Mouse (Mus musculus): Measurements from ENCODE around the gene Arhgap32.
A peak's percentile ranks its signal among the peaks of the same experiment; 100 is the strongest.
"Not testable (repeated sequence)": the region's sequence is repeated elsewhere in the genome, so short reads cannot be mapped to it uniquely, and the experiment has no call there.

Arhgap32 gene

DNA sequence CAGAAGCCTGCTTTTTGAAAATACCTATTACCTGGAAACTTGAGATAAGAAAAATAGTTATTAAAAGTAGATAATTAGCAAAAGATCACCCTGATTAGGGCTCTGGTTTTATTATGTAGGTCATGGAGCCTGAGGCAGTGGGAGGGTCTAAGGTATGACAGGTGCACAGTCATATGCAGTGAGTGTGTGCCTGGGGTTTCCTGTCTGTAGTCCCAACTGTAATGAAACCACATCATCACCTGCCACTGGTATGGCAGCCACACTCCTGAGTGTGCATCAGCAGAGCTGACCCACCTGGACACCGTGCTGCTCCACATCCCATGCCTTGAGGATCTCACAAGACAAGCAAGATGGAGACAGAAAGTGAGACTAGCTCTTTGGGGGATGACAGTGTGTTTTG is at the start of gene Arhgap32:
TSS of gene Arhgap32 (plus strand) at position 351 of the 400 bp plus-strand sequence.
- no peak for DNase-seq (ENCODE audit: low read depth, low spot score)

DNA sequence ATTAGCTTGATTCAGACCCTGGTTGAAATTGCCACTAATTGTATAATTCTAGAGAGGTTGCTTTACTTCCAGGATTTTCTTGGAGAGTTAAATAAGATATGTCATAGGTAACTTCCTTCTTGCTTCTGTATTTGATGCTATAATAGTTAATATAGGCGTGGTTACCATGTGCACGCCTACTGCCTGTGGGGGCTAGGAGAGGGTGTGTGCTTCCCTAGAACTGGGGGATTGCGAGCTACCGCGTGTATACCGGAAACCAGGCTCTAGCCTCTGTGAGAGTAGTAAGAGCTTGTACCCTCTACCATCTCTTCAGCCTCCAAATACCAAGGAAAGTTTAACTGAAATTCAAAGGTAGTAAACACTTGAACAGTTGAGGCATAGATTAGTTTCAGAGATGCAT is 43.2 kb upstream of the Arhgap32 start:
- no peak for DNase-seq (ENCODE audit: low read depth, low spot score)

DNA sequence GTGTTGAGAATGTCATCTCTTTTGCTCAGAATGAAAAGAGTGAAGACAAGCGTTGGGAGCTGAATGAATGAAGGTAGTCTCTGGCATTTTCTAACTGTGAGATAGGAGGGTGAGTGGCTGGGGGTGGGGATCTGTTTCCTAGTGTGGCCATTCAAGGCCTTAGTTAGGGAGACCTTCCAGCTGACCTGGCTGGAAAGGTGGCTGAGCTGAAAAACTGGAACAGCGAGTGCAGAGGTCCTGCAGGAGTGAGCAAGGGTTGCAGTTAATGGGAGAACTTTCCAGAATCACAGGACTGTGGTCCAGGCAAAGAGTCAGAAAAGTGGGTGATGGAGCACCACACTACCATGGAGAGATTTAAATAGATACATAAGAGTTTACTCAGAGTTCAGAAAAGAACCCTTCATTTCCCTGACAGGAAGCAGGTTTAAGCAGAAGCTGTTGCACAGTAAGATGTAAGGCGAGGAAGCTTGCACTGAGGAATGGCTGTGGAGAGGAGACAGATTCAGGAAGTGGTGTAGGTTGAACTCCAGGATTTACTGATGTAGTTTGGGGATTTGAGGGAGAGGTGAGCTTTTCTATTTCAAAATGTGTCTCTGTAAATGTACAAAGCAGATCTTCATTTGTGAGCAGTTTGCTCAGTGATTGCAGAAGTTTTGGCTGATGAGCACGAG is 27.7 kb upstream of the Arhgap32 start:
- DNase-seq (ENCODE audit: low read depth, low spot score), result no peak

DNA sequence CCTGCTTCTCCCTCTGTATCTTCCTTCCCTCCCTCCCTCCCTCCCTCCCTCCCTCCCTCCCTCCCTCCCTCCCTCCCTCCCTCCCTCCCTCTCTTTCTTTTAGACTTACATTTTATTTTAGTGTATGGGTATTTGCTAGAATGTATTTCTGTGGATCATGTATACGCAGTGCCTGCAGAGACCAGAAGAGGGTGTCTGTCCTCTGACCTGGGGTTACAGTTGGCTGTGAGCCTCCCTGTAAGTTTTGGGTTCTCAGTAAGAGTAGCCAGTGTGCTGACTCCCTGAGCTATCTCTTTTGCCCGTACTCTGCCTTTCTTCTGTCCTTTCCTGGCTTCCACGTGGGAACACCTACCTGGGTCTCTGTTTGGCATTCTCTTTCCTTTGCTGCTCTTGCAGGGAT is 27.1 kb upstream of the Arhgap32 start:
- DNase-seq (ENCODE audit: low read depth, low spot score), result no peak

DNA sequence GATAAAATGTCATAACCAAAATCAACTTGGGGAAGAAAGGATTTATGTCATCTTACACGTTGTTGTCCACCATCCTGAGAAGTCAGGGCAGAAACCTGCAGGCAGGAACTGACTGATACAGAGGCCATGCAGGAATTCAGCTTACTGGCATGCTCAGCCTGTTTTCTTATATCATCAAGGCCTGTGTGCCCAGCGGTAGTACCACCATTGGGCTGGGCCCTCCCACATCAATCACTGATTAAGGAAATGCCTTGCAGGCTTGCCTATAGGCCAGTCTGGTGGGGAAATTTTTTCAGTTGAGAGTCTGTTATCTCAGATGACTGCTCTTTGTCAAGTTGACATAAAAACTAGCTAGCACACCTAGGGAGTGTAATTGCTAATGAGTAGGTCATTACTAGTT is 22.5 kb upstream of the Arhgap32 start:
- DNase-seq (ENCODE audit: low read depth, low spot score), result no peak

DNA sequence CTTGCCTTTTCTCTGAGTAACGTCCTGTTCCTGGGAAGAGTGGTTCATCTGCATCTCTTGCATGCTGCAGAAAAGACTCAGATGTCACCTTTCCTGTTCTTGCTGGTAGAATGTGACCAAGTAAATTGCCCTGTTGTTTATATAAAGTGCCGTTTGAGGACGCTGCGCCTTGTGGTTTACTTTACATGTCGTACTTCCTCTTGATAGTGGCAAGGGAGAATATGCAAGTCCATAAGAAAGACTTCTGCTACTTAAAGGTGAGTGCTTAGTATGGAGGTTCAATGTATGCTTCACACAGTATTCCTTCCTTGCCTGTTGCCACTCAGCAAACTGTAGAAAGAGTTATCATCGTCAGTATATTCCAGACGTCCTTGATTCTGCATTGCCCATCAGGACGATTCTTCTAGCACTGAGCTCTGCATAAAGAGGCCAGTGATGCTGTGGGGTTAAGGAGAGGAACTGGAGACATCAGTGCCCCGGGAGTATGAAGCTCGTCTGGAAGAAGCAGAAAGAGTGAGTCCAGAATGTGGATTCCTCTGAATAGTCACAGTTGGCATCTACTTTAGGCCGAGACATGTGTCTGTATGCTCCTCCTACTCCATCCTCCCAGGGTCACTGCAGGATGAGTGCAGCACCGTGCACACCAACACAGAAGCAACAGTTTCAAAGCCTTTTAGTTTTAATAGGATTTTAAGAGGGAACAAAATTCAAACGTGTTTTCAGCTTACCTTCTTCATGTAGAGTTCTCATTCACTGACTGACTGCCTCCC is 21.4 kb upstream of the Arhgap32 start:
- no peak for DNase-seq (ENCODE audit: low read depth, low spot score)

DNA sequence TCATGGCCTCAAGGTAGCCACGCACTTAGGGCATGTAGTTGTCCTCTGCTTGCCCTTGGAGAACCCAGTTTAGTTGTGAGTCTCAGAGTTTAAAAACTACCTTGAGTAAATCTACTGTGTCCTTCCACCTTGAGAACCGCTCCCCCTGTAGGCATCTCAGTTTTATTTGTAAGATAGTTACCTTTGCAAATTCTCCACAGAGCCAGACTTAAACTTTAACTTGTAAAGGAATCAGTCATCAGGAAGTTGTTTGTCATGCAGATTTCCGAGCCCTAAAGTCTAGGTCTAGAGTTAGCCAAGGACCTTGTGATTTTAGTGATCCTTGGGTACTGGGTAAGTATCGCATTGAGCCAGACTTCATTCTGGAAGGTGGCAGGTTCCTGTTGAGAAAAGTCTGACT is 20.4 kb upstream of the Arhgap32 start:
- no peak for DNase-seq (ENCODE audit: low read depth, low spot score)

DNA sequence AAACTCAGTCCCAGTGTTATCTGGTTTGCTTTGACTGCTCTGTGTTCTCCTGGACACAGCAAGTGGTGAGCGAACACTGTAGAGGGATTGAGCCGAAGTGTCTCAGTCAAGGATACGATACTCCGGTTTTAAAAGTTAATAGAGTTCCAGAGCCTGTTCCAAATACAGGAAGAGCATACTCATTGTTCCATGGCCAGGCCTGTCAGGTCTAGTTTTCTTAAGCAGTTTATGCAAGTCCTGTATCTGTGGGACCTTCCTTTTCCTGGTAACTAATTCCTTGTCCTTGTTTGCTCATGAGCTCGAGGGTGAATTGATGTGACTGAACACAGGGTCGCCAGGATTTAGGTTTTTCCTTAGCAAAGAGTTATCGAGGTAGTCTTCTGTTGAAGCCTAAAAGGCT is 19.4 kb upstream of the Arhgap32 start:
- DNase-seq (ENCODE audit: low read depth, low spot score), result no peak

DNA sequence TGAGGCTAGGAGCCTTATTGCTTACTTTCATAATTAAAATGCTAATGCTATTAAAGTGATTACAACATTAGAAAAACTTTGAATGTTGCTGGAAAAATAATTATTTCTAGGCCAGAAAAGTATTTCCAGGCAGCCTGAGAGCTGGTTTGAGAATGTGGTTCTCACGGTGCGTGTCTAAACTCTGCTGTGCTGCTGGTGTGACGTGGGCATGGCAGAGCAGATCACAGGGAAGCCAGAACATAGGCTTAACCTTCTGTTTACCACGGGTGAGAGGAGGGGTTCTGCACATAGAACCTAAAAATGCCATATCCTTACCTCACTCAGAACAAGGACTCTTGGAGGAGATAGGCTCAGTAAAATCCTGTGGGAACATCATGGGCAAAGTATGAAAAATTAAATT is 18.8 kb upstream of the Arhgap32 start:
- no peak for DNase-seq (ENCODE audit: low read depth, low spot score)

DNA sequence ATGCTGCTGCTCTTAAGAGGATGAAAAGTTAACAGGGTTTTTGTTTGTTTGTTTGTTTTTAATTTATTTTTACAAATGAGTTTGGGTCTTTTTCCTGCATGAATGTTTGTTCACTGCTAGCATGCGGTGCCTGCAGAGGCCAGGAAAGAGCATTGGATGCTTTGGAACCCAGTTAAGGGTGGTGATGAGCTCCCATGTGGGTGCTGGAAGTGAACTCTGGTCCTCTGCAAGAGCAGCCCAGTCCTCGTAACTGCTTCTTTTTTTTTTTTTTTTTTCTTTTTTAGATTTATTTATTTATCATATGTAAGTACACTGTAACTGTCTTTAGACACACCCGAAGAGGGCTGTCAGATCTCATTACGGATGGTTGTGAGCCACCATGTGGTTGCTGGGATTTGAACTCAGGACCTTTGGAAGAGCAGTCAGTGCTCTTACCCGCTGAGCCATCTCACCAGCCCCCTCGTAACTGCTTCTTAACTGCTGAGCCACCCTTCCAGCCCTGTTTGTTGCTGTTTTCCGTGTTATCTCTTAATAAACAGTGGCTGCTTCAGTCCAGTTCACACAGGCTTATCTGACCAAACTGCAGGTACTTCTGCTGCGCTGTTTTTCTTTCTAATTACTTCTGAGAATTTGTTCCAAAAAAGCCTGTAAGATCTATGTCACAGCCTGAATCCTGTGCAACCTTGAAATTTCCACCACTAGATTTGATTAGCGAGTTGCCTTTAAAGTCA is 17.3 kb upstream of the Arhgap32 start:
- peak; percentile 33 for DNase-seq (ENCODE audit: low read depth, low spot score)

DNA sequence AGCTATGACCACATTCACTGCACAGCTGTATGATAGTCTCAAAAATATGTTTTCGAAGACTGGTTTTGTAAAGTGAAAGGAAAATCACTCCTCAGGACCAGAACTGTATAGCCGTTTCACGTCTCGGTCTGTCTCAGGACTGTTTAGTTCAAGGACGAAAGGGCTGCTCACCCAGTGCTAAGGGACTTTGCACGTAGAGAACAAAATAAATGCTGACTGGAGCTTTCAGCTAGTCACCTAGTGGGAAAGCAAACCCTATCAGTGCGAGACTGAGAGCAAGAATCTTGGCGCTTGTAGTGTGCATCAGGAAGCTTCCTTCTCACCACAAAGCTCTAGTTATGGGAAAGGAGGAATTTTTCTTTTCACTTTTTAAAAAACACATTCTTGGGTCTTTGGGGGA is 15.4 kb upstream of the Arhgap32 start:
- no peak for DNase-seq (ENCODE audit: low read depth, low spot score)

DNA sequence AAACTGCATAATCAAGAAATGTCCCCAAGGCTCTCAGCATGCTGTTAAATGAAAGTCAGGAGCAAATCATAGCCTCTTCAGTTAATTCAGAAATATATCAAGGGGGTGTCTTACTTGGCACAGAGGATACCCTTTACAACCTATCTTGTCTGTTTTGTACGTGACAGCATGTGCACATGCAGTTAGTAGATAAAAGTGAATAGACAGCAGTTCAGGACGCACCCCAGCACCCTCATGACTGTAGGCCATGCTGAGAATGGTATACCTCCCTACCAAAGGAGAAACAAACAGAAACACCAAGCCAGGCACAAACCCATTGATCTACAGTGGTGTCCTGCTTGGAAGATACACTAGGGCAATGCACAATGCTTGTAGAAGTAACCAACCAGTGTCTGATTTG is 14.4 kb upstream of the Arhgap32 start:
- DNase-seq (ENCODE audit: low read depth, low spot score), result no peak

DNA sequence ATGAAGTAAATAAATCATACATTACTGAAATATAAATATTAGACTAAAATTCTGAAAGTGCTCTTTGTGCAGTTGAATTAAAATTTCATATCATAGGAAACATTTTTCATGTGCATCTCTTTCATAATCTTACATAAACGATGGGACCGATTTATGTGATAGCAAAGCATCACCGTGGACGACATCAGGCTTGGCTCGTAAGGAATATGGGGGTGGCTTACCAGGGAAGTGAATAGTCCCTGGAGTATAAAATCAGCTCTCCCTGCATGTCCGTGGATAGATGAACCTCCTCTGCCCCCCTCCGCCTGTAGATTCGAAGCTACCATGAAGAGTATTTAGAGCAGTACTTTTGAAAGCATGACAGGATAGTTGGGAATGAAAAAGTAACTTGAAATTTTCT is 11.3 kb upstream of the Arhgap32 start:
- DNase-seq (ENCODE audit: low read depth, low spot score), result no peak

DNA sequence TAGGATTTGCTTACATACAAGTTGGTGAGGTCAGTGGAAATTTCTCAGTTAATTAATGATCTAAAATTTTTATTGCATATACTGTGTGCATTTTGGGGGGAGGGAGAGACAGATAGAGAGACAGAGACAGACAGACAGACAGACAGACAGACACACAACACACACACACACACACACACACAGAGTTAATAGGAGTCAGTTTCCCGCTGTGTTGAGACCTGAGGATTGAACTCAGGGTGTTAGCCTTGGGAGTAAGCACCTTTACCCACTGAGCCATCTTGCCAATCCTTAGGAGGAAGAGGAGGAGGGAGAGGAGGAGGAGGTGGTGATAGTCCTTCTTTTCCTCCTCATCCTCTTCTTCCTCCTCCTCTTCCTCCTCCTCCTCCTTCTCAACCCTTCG is 5.6 kb upstream of the Arhgap32 start:
- DNase-seq (ENCODE audit: low read depth, low spot score), result no peak

DNA sequence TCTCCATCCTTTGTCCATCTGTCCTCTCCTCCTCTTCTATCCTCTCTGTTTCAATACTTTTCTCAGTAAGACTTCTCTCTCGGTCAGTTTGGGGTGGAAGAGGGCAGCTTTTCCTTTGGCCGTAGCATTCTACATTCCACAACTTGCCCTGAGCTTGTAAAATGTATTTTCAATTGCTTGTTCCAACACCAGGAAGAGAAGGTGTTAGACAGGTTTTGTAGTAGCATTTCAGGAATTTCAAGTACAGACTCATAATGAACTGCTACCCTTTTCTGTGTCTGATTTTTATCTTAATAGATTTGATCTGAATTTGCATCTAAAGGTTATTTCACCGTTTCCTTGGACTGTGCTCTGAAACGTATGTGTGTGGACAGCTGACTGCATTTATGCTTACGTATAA is 336 bp downstream of the Arhgap32 start:
- DNase-seq (ENCODE audit: low read depth, low spot score), result no peak

DNA sequence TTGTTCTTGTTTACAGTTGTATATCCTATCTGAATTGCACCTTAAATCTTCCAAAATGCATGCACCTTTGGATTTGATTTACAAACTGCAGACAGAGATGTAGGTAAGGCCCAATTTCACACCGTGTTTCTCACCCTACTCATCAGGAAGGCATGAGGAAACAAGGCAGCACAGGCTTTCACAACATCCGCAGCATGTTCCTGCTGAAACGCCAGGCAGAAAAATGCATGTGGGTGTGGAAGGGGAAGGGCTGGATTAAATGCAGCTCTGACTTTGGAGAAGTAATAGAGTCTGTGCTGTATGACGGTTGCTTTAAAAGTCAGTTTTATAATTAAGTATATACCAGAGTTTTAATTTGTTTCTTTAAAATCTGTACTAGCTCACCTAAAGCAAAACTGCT is 1.9 kb downstream of the Arhgap32 start:
- no peak for DNase-seq (ENCODE audit: low read depth, low spot score)

DNA sequence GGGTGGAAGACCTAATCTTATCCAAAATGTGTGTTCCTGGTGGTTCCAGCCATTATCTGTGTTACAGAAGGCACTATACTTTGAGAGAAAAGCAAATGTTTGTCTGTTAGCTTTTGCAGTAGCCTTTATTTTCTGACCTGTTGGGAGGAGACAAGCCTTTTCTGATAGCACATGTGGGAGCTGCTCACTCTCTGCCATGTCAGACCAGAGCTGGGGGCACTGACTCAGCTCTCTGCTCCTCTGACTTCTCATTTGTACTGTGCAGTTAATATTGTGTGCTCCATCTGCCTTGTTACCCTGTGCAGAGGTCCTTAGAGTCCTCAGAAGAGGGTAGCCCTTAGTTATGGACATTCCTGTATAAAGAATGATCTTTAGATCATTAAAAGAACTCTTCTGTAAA is 2.5 kb downstream of the Arhgap32 start:
- DNase-seq (ENCODE audit: low read depth, low spot score), result no peak

DNA sequence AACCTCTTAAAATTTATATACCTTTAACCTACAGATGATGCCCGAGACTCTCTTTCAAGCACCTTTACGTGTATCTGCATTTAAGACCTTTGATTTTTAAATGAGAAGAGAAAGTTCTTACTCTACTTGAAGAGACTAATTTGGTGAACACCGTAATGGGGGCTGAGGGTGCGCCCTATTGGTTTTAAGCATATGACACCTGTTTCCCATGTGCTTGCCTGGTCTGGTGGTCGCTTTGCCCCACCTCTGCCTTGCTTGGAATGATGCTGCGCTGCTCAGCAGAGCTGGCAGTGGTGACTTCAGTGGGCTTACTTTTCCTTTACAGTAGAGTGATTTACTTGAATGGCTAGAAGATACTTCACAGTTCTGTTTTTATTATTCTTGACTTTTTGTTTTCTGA is 3.6 kb downstream of the Arhgap32 start:
- no peak for DNase-seq (ENCODE audit: low read depth, low spot score)

DNA sequence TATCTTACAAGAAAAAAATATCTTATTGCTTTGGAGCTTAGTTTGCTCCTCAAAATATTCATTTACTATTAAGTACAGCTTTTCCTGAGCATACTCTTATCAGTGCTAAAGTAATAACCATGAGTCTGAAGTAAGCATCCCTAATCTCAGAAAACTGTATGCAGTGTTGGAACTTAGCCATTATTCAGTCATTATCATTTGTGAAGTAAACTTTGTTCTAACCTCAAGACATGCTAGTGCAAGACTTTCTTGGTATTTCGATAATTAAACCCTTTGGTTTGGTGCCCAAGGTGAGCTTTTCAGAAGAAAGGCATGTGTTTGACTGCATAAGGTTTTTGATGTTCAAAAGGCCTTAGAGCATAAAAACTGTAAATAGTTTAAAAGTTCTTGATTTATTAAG is 4.2 kb downstream of the Arhgap32 start:
- DNase-seq (ENCODE audit: low read depth, low spot score), result no peak

DNA sequence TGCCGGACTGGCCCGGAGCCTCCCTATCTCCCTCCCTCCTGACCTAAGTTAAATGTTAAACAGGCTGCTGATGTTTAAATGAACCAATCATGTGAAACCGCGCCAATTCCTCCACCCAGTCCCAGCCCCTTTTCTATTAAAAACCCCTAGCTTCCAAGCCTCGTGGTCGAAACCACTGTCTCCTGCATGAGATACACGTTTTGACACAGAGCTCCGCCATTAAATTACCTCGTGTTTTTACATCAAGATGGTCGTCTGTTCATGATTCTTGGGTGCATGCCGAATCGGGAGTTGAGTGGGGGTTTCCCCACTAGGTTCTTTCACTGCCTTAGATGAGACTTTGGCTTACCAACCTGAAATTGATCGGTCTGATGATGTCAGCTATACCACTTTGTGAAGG is 5.3 kb downstream of the Arhgap32 start:
- DNase-seq (ENCODE audit: low read depth, low spot score), result not testable (repeated sequence)

DNA sequence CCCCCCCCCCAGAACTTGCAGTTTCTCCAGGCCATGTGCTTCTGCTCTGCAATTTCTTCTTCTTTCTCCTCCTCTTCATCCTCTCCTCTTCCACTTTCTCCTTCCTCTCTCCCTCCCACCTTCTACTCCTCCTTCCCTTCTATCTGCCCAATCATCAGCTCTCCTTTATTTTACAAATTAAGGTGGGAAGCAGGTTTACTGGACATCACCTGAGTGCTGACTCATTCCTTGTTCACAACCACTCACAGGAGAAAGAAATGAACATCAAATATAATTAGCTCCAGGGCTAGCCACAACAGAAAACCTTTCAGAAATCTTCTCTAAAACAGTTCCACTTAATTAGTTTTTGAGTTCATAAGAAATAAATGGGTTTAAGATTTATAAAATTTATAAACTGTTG is 20.3 kb downstream of the Arhgap32 start:
- DNase-seq (ENCODE audit: low read depth, low spot score), result no peak

DNA sequence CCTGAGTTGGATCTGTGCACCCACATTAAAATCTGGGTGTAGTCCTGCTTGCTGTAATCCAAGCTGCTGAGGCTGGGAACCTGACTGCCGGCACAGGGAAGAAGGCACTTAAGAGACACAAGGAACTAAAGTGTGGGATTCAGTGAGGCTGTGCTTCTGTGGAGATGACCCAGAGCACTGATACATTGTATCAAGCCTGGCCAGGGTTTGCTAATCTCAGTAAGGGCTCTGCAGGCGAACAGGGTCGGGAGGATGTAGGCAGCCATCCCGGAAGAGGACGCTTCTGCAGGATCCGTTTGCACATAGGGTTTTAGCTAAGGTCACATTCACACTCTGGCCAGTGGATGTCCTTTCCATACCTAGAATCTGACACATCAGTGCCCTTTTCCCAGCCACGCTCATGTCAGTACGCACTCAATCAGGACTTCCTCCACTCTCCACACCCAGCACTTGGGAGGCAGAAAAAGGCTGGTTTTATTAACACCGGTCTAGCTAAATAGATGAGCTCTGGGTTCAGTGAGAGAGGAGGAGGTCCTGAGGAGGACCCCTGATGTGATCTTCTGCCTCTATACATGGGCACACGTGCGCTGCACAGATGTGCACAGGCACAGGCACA is 20.9 kb downstream of the Arhgap32 start:
- no peak for DNase-seq (ENCODE audit: low read depth, low spot score)

Measured in c-Kit-negative CD71-positive TER-119-positive erythroid progenitor cells, embryonic 14.5 days (primary cell).